Mouse (Mus musculus): Measurements from ENCODE around the gene Rerg. TPM values are rescaled to one million over a fixed set of nuclear protein-coding genes. Genes with fewer than 3 reads are reported as not detected.

Rerg gene
- polyA plus RNA-seq, 1 experiment, result 3.1 TPM

- TF ChIP-seq MYOD1 (IDR thresholded peaks at IDR 0.05; ENCODE audit: control insufficient read depth in 1 of 3, insufficient read length in 2 of 3, low read depth in 2 of 3) (no peak), E2F4 (IDR thresholded peaks at IDR 0.05; ENCODE audit: insufficient read depth) (no peak), MAX (IDR thresholded peaks at IDR 0.05; ENCODE audit: low read depth) (no peak), CEBPB (IDR thresholded peaks at IDR 0.05; ENCODE audit: insufficient read depth, poor library complexity, severe bottlenecking) (no peak), TCF12 (IDR thresholded peaks at IDR 0.05; ENCODE audit: insufficient read depth, poor library complexity, severe bottlenecking) (no peak), MYOG (IDR thresholded peaks at IDR 0.05; ENCODE audit: control insufficient read depth in 1 of 3, insufficient read depth in 1 of 3, insufficient read length in 2 of 3, low read depth in 2 of 3) (no peak), SRF (IDR thresholded peaks at IDR 0.05; ENCODE audit: control insufficient read depth, insufficient read length, low read depth) (no peak)
Observed at GRCm38 (mm10) chr6:137153021-137153420, 17.3 kb downstream of the Rerg start.

GRCm38 (mm10) chr6:137151015-137151414 is 19.3 kb downstream of the Rerg start:
- no peak overlapping the region for H3K4me2 ChIP-seq (ENCODE audit: low read depth)
- no peak overlapping the region for H3ac ChIP-seq (ENCODE audit: control insufficient read depth, insufficient read length)
- H3K36me3 ChIP-seq (ENCODE audit: control insufficient read depth, insufficient read depth), result no peaks in the 10 kb centered on the region
- no peaks in the 10 kb centered on the region for H3K79me2 ChIP-seq (ENCODE audit: control insufficient read depth, insufficient read depth)
- TF ChIP-seq SRF (IDR thresholded peaks at IDR 0.05; ENCODE audit: control insufficient read depth, insufficient read length, low read depth), result no peak
- TF ChIP-seq TCF12 (IDR thresholded peaks at IDR 0.05; ENCODE audit: insufficient read depth, poor library complexity, severe bottlenecking), result no peak
- no peak for TF ChIP-seq USF1 (IDR thresholded peaks at IDR 0.05; ENCODE audit: low read depth)
- TF ChIP-seq MYOD1 (IDR thresholded peaks at IDR 0.05; ENCODE audit: control insufficient read depth in 1 of 3, insufficient read length in 2 of 3, low read depth in 2 of 3), result no peak
- TF ChIP-seq CEBPB (IDR thresholded peaks at IDR 0.05; ENCODE audit: insufficient read depth, poor library complexity, severe bottlenecking), result no peak
- TF ChIP-seq REST (IDR thresholded peaks at IDR 0.05; ENCODE audit: insufficient read depth, insufficient read length), result no peak
- no peak for TF ChIP-seq MAX (IDR thresholded peaks at IDR 0.05; ENCODE audit: low read depth)
- no peak for TF ChIP-seq MYOG (IDR thresholded peaks at IDR 0.05; ENCODE audit: control insufficient read depth in 1 of 3, insufficient read depth in 1 of 3, insufficient read length in 2 of 3, low read depth in 2 of 3)
- TF ChIP-seq POLR2AphosphoS2 (IDR thresholded peaks at IDR 0.05; ENCODE audit: insufficient read length, low read depth), result no peak
- no peak for TF ChIP-seq E2F4 (IDR thresholded peaks at IDR 0.05; ENCODE audit: insufficient read depth)
- no peak for TF ChIP-seq POLR2A (IDR thresholded peaks at IDR 0.05; ENCODE audit: insufficient read length, low read depth)
- TF ChIP-seq TCF3 (IDR thresholded peaks at IDR 0.05; ENCODE audit: insufficient read length, low read depth), result no peak
- H3K4me3 ChIP-seq, result no peak overlapping the region
- H3K27me3 ChIP-seq (ENCODE audit: control insufficient read depth, insufficient read depth, insufficient read length), result no peaks in the 10 kb centered on the region

More at GRCm38 (mm10) chr6:137153021-137153420, 17.3 kb downstream of the Rerg start:
- no peaks in the 10 kb centered on the region for H3K36me3 ChIP-seq (ENCODE audit: control insufficient read depth, insufficient read depth)
- H3K4me3 ChIP-seq, result no peak overlapping the region
- no peak overlapping the region for H3K4me2 ChIP-seq (ENCODE audit: low read depth)
- no peaks in the 10 kb centered on the region for H3K79me2 ChIP-seq (ENCODE audit: control insufficient read depth, insufficient read depth)
- H3K27me3 ChIP-seq (ENCODE audit: control insufficient read depth, insufficient read depth, insufficient read length), result no peaks in the 10 kb centered on the region
- no peak overlapping the region for H3ac ChIP-seq (ENCODE audit: control insufficient read depth, insufficient read length)

- no peaks in the 10 kb centered on the region for H3K79me2 ChIP-seq (ENCODE audit: control insufficient read depth, insufficient read depth)
- no peak for TF ChIP-seq SRF (IDR thresholded peaks at IDR 0.05; ENCODE audit: control insufficient read depth, insufficient read length, low read depth)
- TF ChIP-seq TCF12 (IDR thresholded peaks at IDR 0.05; ENCODE audit: insufficient read depth, poor library complexity, severe bottlenecking), result no peak
- no peak for TF ChIP-seq TCF3 (IDR thresholded peaks at IDR 0.05; ENCODE audit: insufficient read length, low read depth)
- no peak for TF ChIP-seq MYOD1 (IDR thresholded peaks at IDR 0.05; ENCODE audit: control insufficient read depth in 1 of 3, insufficient read length in 2 of 3, low read depth in 2 of 3)
- no peak for TF ChIP-seq REST (IDR thresholded peaks at IDR 0.05; ENCODE audit: insufficient read depth, insufficient read length)
- no peak for TF ChIP-seq E2F4 (IDR thresholded peaks at IDR 0.05; ENCODE audit: insufficient read depth)
- no peak for TF ChIP-seq POLR2AphosphoS2 (IDR thresholded peaks at IDR 0.05; ENCODE audit: insufficient read length, low read depth)
- TF ChIP-seq MYOG (IDR thresholded peaks at IDR 0.05; ENCODE audit: control insufficient read depth in 1 of 3, insufficient read depth in 1 of 3, insufficient read length in 2 of 3, low read depth in 2 of 3), result no peak
- no peak overlapping the region for H3K4me3 ChIP-seq
- no peaks in the 10 kb centered on the region for H3K27me3 ChIP-seq (ENCODE audit: control insufficient read depth, insufficient read depth, insufficient read length)
- H3ac ChIP-seq (ENCODE audit: control insufficient read depth, insufficient read length), result no peak overlapping the region
- H3K4me2 ChIP-seq (ENCODE audit: low read depth), result no peak overlapping the region
- H3K36me3 ChIP-seq (ENCODE audit: control insufficient read depth, insufficient read depth), result no peaks in the 10 kb centered on the region
Observed at GRCm38 (mm10) chr6:137149833-137150232, 20.5 kb downstream of the Rerg start.

GRCm38 (mm10) chr6:137146910-137147309 is 23.4 kb downstream of the Rerg start:
- Histone ChIP-seq H3K36me3 (ENCODE audit: control insufficient read depth, insufficient read depth) (no peaks in the 10 kb centered on the region), H3K27me3 (ENCODE audit: control insufficient read depth, insufficient read depth, insufficient read length) (no peaks in the 10 kb centered on the region), H3K4me3 (no peak overlapping the region), H3K79me2 (ENCODE audit: control insufficient read depth, insufficient read depth) (no peaks in the 10 kb centered on the region), H3ac (ENCODE audit: control insufficient read depth, insufficient read length) (no peak overlapping the region), H3K4me2 (ENCODE audit: low read depth) (no peak overlapping the region)
- TF ChIP-seq REST (IDR thresholded peaks at IDR 0.05; ENCODE audit: insufficient read depth, insufficient read length) (no peak), E2F4 (IDR thresholded peaks at IDR 0.05; ENCODE audit: insufficient read depth) (no peak), POLR2AphosphoS2 (IDR thresholded peaks at IDR 0.05; ENCODE audit: insufficient read length, low read depth) (no peak), USF1 (IDR thresholded peaks at IDR 0.05; ENCODE audit: low read depth) (no peak), POLR2A (IDR thresholded peaks at IDR 0.05; ENCODE audit: insufficient read length, low read depth) (no peak), TCF3 (IDR thresholded peaks at IDR 0.05; ENCODE audit: insufficient read length, low read depth) (no peak), SRF (IDR thresholded peaks at IDR 0.05; ENCODE audit: control insufficient read depth, insufficient read length, low read depth) (no peak), MAX (IDR thresholded peaks at IDR 0.05; ENCODE audit: low read depth) (no peak)

GRCm38 (mm10) chr6:137145611-137146010 is 24.7 kb downstream of the Rerg start:
- Histone ChIP-seq H3K79me2 (ENCODE audit: control insufficient read depth, insufficient read depth) (no peaks in the 10 kb centered on the region), H3K4me3 (no peak overlapping the region), H3K27me3 (ENCODE audit: control insufficient read depth, insufficient read depth, insufficient read length) (no peaks in the 10 kb centered on the region), H3K4me2 (ENCODE audit: low read depth) (no peak overlapping the region), H3K36me3 (ENCODE audit: control insufficient read depth, insufficient read depth) (no peaks in the 10 kb centered on the region), H3ac (ENCODE audit: control insufficient read depth, insufficient read length) (no peak overlapping the region)
- TF ChIP-seq POLR2AphosphoS2 (IDR thresholded peaks at IDR 0.05; ENCODE audit: insufficient read length, low read depth), result no peak
- no peak for TF ChIP-seq SRF (IDR thresholded peaks at IDR 0.05; ENCODE audit: control insufficient read depth, insufficient read length, low read depth)
- TF ChIP-seq REST (IDR thresholded peaks at IDR 0.05; ENCODE audit: insufficient read depth, insufficient read length), result no peak
- TF ChIP-seq USF1 (IDR thresholded peaks at IDR 0.05; ENCODE audit: low read depth), result no peak
- TF ChIP-seq E2F4 (IDR thresholded peaks at IDR 0.05; ENCODE audit: insufficient read depth), result no peak
- no peak for TF ChIP-seq TCF3 (IDR thresholded peaks at IDR 0.05; ENCODE audit: insufficient read length, low read depth)
- no peak for TF ChIP-seq TCF12 (IDR thresholded peaks at IDR 0.05; ENCODE audit: insufficient read depth, poor library complexity, severe bottlenecking)
- TF ChIP-seq MAX (IDR thresholded peaks at IDR 0.05; ENCODE audit: low read depth), result no peak
- TF ChIP-seq POLR2A (IDR thresholded peaks at IDR 0.05; ENCODE audit: insufficient read length, low read depth), result no peak
